Mouse (Mus musculus) hindbrain, embryonic 15.5 days (tissue): ENCODE measurements at regions not wholly inside any gene's neighbourhood (a gene's known extent, or its start where the extent isn't known, plus 50 kb on each side); places are given as distances from the start of the nearest gene placed in this dataset.
A peak's percentile ranks its signal among the peaks of the same experiment; 100 is the strongest.

ENCODE experiments used
- ATAC-seq: fragments of 200-750 bp; cut with Nextera tagmentation; 2 replicates; pipeline ENCODE4 v1.8.0; 2017; ENCODE audit warnings: low read depth, moderate number of reproducible peaks, moderate TSS enrichment; ENCODE audit not compliant: low FRiP score
- H3K27ac ChIP-seq: fragments of 300-500 bp; sonication (generic); replicated peaks from 2 replicates; pipeline ENCODE4 v1.5.1; 2015; ENCODE audit warnings: mild to moderate bottlenecking, inconsistent platforms
- H3K27me3 ChIP-seq: fragments of 300-500 bp; sonication (generic); 2 replicates; pipeline ENCODE4 v1.6.1; 2015; ENCODE audit warnings: control low read depth, inconsistent platforms
- H3K36me3 ChIP-seq: fragments of 300-500 bp; sonication (generic); 2 replicates; pipeline ENCODE4 v1.6.1; 2015; ENCODE audit warnings: control low read depth, inconsistent platforms
- H3K4me1 ChIP-seq: fragments of 300-500 bp; sonication (generic); replicated peaks from 2 replicates; pipeline ENCODE4 v1.6.1; 2015; ENCODE audit warnings: control low read depth, inconsistent platforms
- H3K4me2 ChIP-seq: fragments of 300-500 bp; sonication (generic); 2 replicates; pipeline ENCODE4 v1.6.1; 2015; ENCODE audit warnings: moderate library complexity, mild to moderate bottlenecking, inconsistent platforms
- H3K4me3 ChIP-seq: fragments of 300-500 bp; sonication (generic); 2 replicates; pipeline ENCODE4 v1.5.1; 2015; ENCODE audit warnings: mild to moderate bottlenecking, inconsistent platforms
- H3K9ac ChIP-seq: fragments of 300-500 bp; sonication (generic); 2 replicates; pipeline ENCODE4 v1.6.1; 2015; ENCODE audit warnings: inconsistent platforms
- H3K9me3 ChIP-seq: fragments of 300-500 bp; sonication (generic); 2 replicates; pipeline ENCODE4 v1.6.1; 2016; ENCODE audit warnings: control low read depth, inconsistent platforms
- WGBS: fragments of 180-500 bp; shearing (Covaris S2); methylation state at CpG from one replicate; pipeline ENCODE4 v1.1.7; 2015; 5-methylcytosine and 5-hydroxymethylcytosine counted together

DNA sequence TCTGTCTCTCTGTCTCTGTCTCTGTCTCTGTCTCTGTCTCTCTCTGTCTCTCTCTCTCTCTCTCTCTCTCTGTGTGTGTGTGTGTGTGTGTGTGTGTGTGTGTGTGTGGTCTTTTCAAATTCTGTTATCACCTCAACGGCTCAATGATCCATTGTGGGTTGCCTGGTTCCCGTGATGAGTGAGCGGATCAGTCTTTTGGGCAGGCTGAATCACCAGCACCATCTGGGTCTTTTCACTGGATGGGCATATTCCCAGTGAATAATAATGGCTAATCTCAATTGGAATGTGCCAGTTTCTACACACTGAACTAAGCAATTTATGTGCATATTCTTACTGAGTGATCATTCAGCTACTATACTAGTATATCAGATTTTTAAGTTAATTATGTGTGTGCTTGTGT, 216.4 kb downstream of the Lmx1a start:
- Histone ChIP-seq H3K9ac (no peak overlapping the region), H3K4me1 (no peaks in the 10 kb centered on the region), H3K9me3 (no peaks in the 10 kb centered on the region), H3K4me3 (no peak overlapping the region), H3K27me3 (no peaks in the 10 kb centered on the region), H3K36me3 (no peaks in the 10 kb centered on the region), H3K4me2 (no peak overlapping the region), H3K27ac (no peak overlapping the region)
- WGBS, result 41% methylated on average over 3 of the region's 3 CpGs
- ATAC-seq, result no peak

DNA sequence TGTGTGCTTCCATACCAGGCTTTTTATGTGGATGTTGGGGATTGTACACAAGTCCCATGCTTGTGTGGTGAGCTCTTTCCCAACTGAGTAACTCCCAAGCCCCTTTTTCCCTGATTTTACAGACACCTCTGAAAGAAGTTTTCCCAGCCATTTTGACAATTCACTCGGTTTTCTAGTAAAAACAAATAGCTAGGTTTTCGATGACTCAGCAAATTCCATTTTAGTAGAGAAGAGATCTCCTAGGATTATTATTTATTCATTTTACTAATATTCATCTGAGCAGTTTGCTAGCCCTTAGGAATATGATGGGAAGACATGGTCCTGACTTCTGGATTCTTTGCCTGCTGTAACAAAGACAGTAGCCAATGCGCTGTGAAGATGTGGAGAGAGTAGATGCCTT, 223.0 kb downstream of the Lmx1a start:
- no peak overlapping the region for H3K4me3 ChIP-seq
- no peaks in the 10 kb centered on the region for H3K36me3 ChIP-seq
- ATAC-seq, result no peak
- H3K4me1 ChIP-seq, result peaks cover 4% of the 10 kb centered on the region; the same call in 1 of the 2 replicates
- no peaks in the 10 kb centered on the region for H3K27me3 ChIP-seq
- no peak overlapping the region for H3K27ac ChIP-seq
- no peak overlapping the region for H3K9ac ChIP-seq
- 79% methylated on average over 3 of the region's 3 CpGs for WGBS
- no peak overlapping the region for H3K4me2 ChIP-seq
- no peaks in the 10 kb centered on the region for H3K9me3 ChIP-seq

DNA sequence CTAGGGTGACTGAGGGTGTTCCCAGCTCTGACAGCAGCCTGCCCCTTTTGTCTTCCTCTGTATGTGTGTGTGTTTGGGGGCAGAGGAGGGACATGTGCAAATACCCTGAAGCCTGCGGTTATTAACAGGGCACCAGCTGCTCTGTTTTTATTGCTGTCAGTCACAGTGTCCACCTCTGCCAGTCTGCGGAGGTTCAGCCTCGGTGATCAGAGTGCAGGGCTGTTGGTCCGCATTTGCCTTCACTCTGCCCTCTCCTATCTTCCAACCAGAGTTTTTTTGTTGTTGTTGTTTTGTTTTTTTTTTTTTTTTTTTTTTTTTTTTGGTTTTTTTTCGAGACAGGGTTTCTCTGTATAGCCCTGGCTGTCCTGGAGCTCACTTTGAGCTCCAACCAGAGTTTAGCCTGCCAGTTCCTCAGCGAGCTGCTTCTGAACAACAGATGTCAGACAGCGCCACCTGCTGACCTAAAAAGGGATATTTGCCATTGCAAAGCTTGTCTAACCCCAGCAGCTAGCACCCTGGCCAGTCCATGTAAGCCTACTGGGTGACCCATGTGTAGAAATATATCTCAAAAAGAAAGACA, 226.0 kb downstream of the Lmx1a start:
- no peaks in the 10 kb centered on the region for H3K36me3 ChIP-seq
- H3K4me3 ChIP-seq, result no peak overlapping the region
- no peaks in the 10 kb centered on the region for H3K27me3 ChIP-seq
- H3K4me2 ChIP-seq, result peak overlapping the region; percentile 29
- H3K9me3 ChIP-seq, result no peaks in the 10 kb centered on the region
- no peak overlapping the region for H3K9ac ChIP-seq
- peaks cover 4% of the 10 kb centered on the region; the same call in 1 of the 2 replicates for H3K4me1 ChIP-seq
- WGBS, result 16% methylated on average over 7 of the region's 7 CpGs
- ATAC-seq, result peak; percentile 79
- H3K27ac ChIP-seq, result no peak overlapping the region

DNA sequence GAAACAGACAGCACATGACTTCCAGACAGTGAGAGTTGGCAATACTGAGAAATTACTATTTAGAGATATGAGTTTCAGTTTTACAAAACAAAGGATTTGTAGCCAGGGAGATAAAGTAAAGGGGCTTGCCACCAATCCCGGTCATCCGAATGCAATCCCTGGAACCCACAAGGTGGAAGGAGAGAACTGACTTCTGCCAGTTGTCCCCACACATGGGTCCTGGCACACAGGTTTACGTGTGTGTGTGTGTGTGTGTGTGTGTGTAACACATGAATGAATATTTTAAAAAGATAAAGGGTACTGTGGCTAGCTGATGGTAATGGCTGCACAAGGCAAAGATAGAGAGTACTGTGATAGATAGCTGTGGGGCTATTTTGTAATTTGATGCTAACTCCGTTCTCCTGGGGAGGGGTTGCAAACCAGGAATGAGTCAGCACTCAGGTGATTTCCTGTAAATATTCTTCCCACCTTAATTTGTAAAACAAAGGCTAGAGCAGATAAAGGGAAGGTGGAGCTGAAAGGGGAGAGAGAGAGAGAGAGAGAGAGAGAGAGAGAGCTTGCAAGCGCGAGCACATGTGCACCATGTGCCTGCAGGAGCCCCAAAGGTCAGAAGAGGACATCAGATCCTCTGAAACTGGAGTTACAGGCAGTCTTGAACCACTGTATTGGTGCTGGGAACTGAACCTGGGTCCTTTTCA, 226.7 kb downstream of the Lmx1a start:
- no peaks in the 10 kb centered on the region for H3K9me3 ChIP-seq
- H3K27ac ChIP-seq, result no peak overlapping the region
- H3K27me3 ChIP-seq, result no peaks in the 10 kb centered on the region
- H3K4me3 ChIP-seq, result no peak overlapping the region
- H3K4me1 ChIP-seq, result peaks cover 4% of the 10 kb centered on the region; the same call in 1 of the 2 replicates
- 66% methylated on average over 6 of the region's 6 CpGs for WGBS
- no peak overlapping the region for H3K9ac ChIP-seq
- 0 out of 2 replicates have a peak, but pooled peaks have one; percentile 45 for ATAC-seq
- H3K4me2 ChIP-seq, result no peak overlapping the region
- no peaks in the 10 kb centered on the region for H3K36me3 ChIP-seq

DNA sequence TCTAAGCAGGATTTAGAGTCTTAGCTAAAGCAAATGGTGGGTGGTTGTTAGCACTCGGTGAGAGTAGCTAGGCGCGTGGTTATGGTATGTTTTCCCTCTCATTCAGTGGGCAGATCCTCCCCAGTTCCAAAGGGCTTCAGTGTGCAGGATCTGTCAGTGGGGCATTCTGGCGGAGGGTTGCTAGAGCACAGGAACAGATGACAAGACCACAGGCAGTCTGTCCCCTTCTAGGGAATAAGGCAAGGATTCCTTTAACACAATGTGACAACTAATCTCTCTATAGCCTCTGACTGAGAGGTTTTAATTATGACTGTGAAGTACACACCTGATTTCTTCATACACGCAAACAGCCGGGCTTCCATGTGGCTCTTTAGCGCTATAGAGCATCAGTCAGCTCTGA, 233.9 kb downstream of the Lmx1a start:
- peak; percentile 38; the same call in 1 of the 2 replicates for ATAC-seq

DNA sequence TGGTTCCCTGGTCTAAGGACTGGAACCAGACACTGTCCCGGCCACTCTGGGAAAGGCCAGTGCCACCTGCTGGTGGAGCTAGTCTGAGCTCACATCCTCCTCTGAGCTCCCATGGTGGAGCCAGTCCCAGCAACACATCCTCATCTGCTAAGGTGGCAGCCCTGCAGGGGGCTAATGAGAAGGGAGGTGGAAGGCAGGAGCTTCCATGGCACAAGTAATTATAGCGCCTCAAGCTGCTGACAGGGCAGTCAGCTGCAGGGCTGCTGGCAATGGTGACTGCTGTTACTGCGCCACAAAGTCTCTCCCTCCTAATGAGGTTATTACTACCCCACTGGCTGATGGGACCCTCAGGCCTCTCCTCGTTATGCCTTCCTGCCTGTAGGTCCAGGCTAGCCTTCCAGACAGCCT, 239.0 kb downstream of the Lmx1a start:
- Histone ChIP-seq H3K27me3 (no peaks in the 10 kb centered on the region), H3K4me2 (no peak overlapping the region), H3K9me3 (no peaks in the 10 kb centered on the region), H3K36me3 (no peaks in the 10 kb centered on the region), H3K4me1 (peaks cover 25% of the 10 kb centered on the region), H3K27ac (peak overlapping the region; percentile 37; the same call in 1 of the 2 replicates), H3K4me3 (no peak overlapping the region), H3K9ac (no peak overlapping the region)
- ATAC-seq, result peak; percentile 61; the same call in 1 of the 2 replicates
- WGBS, result 20% methylated on average over 4 of the region's 4 CpGs

More for the DNA sequence above, 233.9 kb downstream of the Lmx1a start:
- Histone ChIP-seq H3K4me1 (peaks cover 8% of the 10 kb centered on the region; the same call in 1 of the 2 replicates), H3K36me3 (no peaks in the 10 kb centered on the region), H3K4me2 (no peak overlapping the region), H3K4me3 (no peak overlapping the region), H3K27me3 (no peaks in the 10 kb centered on the region), H3K27ac (no peak overlapping the region), H3K9ac (no peak overlapping the region), H3K9me3 (no peaks in the 10 kb centered on the region)
- WGBS, result 72% methylated on average over 7 of the region's 7 CpGs

DNA sequence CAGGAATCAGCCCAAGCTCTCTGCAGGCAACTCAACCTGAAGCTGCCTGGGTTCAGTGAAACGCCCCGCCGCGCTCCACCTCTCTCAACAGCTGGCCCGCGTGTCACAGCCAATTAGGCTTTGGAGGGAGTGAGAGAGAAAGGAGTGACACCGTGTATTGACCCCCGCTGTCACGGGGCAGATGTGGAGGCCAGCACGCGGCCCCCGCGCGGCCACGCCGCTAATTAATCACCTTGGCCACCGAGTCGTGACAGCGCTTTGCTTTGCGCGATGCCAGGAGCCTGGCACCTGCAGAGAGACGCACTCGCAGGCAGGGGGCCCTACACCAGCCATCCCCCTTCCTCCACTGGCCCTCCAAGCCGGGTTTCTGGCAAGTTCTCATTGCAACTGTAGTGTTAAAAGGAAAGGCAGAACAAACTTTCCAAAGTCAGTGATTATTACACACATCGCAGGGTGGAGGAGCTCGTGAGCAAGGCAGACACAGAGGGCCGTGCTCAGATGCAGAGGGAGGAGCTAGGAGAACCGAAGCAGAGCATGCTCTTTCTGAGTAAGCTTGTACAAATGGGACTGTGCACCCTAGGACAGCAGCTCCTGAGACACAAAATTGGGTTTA, 240.8 kb downstream of the Lmx1a start:
- 1% methylated on average over 28 of the region's 28 CpGs for WGBS

DNA sequence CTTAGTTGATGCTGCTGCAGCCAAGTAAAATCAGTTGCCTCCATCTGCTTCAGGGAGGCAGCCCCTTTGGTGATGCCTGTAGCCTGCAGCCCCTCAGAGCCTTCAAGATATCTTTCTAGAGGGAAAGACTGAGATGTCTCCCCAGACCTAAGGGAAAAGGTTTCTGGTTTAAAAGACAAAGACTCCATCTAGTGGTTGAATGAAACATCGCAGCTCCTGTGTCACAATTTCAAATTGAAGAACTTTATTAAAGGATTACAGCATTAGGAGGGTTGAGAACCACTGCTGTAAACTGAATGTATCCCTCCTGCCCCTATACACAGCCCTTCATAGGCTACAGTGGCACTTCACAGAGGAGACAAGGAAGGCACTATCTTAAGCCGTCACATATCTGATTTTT, 243.1 kb downstream of the Lmx1a start:
- Histone ChIP-seq H3K4me2 (no peak overlapping the region), H3K36me3 (no peaks in the 10 kb centered on the region), H3K9ac (no peak overlapping the region), H3K4me1 (peaks cover 23% of the 10 kb centered on the region), H3K27me3 (no peaks in the 10 kb centered on the region), H3K27ac (no peak overlapping the region), H3K9me3 (no peaks in the 10 kb centered on the region), H3K4me3 (no peak overlapping the region)
- 38% methylated on average over 2 of the region's 2 CpGs for WGBS
- ATAC-seq, result no peak

More for the DNA sequence above, 240.8 kb downstream of the Lmx1a start:
- ATAC-seq, result peak; percentile 61
- Histone ChIP-seq H3K27me3 (no peaks in the 10 kb centered on the region), H3K9ac (no peak overlapping the region), H3K9me3 (no peaks in the 10 kb centered on the region), H3K4me2 (peak overlapping the region; percentile 72), H3K4me1 (peaks cover 25% of the 10 kb centered on the region), H3K27ac (no peak overlapping the region), H3K4me3 (peak overlapping the region; percentile 29), H3K36me3 (no peaks in the 10 kb centered on the region)

DNA sequence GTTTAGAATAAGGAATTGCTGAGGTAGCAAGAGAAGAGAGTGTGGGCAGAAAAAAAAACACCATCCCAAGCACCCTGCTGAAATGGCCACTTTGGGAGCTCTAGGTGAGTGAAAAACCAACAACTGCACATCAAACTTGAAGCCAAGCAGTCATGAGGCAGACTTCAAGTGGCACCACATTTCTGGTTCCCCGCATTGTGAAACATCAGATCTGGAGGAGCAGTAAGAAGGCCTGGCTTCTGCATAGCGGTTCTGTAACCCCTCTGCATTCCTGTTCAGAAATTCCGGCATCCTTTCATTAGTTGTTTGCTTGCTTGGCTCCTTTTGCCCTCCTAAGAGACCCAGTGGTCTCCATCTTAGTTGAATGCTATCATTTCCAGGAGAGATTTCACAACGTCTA, 247.7 kb downstream of the Lmx1a start:
- Histone ChIP-seq H3K4me1 (no peaks in the 10 kb centered on the region), H3K4me2 (no peak overlapping the region), H3K27me3 (peaks cover 3% of the 10 kb centered on the region), H3K27ac (no peak overlapping the region), H3K9me3 (no peaks in the 10 kb centered on the region), H3K4me3 (no peak overlapping the region), H3K36me3 (no peaks in the 10 kb centered on the region), H3K9ac (no peak overlapping the region)
- no peak for ATAC-seq
- WGBS, result 87% methylated on average over 4 of the region's 4 CpGs

DNA sequence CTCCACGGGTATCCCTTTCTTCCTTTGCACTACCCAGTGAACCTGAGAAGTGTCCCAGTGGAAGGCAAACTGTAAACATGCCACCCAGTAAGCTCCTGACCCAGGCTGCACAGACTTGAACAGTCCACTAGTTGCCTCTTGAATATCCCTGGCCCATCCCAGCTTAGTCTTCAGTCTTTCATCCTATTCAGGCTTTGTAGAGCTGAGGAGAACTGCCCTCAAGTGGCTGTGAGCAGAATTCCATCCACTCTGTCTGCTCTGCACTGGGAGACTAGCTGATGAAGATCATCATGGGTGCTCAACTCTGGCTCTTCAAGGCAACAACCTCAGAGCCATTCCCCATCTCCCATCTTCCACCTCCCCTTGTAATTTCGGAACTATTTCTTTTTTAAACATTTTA, 249.1 kb downstream of the Lmx1a start:
- 83% methylated on average over 2 of the region's 2 CpGs for WGBS
- Histone ChIP-seq H3K4me2 (no peak overlapping the region), H3K4me3 (no peak overlapping the region), H3K9ac (no peak overlapping the region), H3K4me1 (peaks cover 4% of the 10 kb centered on the region), H3K36me3 (no peaks in the 10 kb centered on the region), H3K27me3 (peaks cover 3% of the 10 kb centered on the region), H3K9me3 (no peaks in the 10 kb centered on the region), H3K27ac (no peak overlapping the region)
- no peak for ATAC-seq

DNA sequence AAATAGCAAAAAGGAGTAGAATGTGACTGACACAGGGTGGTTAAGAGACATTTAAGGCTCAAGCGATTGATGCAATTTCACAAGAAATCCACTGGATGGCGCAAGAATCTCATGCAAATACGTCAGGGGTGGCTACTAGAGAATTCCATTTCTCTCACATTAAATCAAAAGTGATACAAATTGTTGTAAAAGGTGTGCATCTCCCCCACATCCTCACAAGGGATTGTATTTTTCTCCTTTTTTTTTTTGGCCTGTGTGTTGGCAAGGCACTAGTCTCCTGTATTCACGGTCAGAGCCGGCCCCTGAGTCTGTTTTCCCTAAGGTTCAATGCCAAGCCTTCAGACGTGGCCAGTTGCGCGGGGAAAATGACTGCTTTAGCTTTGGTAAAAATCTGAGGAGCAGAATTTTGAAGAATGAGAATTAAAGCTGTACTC, 253.0 kb downstream of the Lmx1a start:
- peak overlapping the region; percentile 23; the same call in 1 of the 2 replicates for H3K27ac ChIP-seq

DNA sequence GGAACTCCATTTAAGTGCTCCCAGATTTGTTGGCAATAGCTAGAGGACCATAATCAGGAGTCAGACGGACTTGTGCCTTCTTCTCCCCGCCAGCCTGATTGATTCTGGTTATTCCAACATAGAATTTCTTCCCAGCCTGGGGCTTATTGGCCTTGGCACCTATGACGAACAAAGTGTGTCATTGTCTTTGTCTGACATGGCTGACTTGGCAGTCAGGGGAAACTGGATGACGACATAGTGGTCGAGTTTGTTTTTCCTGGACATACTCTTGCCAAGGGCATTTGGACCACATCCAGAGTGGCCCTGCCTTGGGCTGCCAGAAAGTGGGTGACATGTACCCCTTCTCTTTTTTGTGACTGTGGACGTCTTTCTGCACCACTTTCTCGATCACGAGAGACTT, 254.1 kb downstream of the Lmx1a start:
- no peak overlapping the region for H3K4me3 ChIP-seq
- H3K27ac ChIP-seq, result no peak overlapping the region
- peaks cover 3% of the 10 kb centered on the region for H3K27me3 ChIP-seq
- H3K36me3 ChIP-seq, result no peaks in the 10 kb centered on the region
- H3K9me3 ChIP-seq, result no peaks in the 10 kb centered on the region
- WGBS, result 57% methylated on average over 8 of the region's 8 CpGs
- no peak overlapping the region for H3K9ac ChIP-seq
- peaks cover 11% of the 10 kb centered on the region for H3K4me1 ChIP-seq
- no peak for ATAC-seq
- H3K4me2 ChIP-seq, result no peak overlapping the region

More for the DNA sequence above, 253.0 kb downstream of the Lmx1a start:
- no peaks in the 10 kb centered on the region for H3K36me3 ChIP-seq
- WGBS, result 24% methylated on average over 8 of the region's 8 CpGs
- H3K9ac ChIP-seq, result no peak overlapping the region
- peaks cover 3% of the 10 kb centered on the region for H3K27me3 ChIP-seq
- H3K4me2 ChIP-seq, result peak overlapping the region; percentile 38; the same call in 1 of the 2 replicates
- peaks cover 4% of the 10 kb centered on the region for H3K4me1 ChIP-seq
- no peaks in the 10 kb centered on the region for H3K9me3 ChIP-seq
- H3K4me3 ChIP-seq, result no peak overlapping the region
- 0 out of 2 replicates have a peak, but pooled peaks have one; percentile 60 for ATAC-seq
